Mouse (Mus musculus): ENCODE data around the gene Serpina5.

Gene Serpina5

DNA sequence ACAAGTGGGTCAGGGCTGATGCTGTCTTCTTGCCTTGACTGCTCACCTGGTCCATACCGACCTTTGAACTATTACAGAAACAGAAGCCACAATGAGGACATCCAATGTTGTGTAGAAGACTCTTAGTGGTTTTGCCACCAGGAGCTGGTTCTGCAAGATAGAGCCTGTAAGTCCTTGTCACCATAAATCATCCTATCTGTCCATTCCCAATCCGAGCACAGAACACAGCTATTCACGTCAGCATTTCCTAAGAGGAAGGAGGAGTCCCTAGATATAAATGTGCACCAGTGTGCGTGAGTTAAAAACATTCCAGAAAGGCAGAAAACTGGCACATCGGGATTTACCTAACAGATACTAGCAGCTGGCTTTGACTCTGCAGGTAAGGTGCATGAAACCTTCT is 26.8 kb downstream of the Serpina5 start, which contains the start of gene Serpina3b:
TSS of gene Serpina3b (plus strand) at position 301 of the 400 bp plus-strand sequence.
- DNase-seq (ENCODE audit: low spot score) = no peak

DNA sequence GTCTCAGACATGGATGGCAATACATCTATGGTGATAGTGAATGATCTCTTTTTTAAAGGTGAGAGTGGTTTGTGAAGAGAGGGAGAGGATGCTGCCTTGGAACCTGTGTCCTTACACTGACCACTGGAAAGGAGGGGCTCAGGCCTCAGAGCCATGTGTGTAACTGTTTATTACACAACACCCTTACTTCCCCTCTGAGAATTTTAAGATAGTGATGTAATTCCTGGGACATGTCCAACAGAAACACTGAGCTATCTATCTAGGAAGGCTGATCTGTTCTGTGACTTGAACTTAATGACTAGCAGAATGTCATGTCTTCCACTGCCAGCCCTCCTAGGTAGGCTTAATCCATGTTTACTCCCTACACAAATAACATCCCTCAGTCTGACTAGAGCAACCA is 30.1 kb downstream of the Serpina5 start:
- no peak for DNase-seq (ENCODE audit: low spot score)

DNA sequence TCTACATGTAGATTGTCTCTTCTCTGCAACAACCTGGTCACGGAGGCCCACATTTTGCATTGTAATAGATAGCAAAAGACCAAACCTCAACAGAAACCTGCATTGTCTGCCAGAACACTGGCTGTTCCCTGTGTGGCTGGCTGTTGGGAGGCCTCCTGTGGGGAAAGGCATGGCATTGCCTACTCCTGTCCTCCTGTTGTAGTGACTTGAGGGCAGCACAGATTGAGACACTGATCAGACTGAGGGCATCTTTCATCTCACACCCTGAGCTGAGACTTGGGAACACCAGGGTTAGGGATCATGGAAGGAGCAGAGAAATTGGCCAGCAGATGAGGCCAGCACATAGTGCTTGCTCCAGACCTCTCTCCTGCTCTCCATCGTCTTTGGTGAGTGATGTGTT is 37.3 kb downstream of the Serpina5 start:
- DNase-seq (ENCODE audit: low spot score) = no peak

DNA sequence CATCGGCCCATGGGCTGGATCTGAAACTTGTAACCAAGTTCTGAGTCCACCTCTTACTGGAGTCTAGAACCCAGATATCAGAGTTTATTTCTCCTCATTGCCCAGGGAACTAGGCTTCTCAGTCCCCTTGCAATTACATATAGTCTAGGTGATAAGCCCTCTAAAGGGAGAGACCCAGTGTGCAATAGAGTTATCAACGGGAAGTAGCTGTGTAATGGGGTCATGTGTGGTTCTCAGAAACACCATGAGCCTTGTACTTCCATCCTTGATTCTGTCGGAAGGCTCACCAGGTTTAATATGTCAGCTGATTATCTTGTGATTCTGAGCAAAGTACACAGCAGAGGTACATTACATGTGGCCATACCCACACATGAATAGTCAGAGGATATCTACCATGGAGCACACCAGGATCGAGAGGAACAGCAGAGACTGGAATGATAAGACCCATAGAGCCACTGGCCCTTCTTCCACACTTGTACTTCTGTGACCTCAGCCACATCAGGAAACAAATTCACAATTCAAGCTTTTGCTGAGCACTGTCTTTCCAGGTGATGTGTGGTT is 39.7 kb downstream of the Serpina5 start:
- DNase-seq (ENCODE audit: low spot score) = no peak

DNA sequence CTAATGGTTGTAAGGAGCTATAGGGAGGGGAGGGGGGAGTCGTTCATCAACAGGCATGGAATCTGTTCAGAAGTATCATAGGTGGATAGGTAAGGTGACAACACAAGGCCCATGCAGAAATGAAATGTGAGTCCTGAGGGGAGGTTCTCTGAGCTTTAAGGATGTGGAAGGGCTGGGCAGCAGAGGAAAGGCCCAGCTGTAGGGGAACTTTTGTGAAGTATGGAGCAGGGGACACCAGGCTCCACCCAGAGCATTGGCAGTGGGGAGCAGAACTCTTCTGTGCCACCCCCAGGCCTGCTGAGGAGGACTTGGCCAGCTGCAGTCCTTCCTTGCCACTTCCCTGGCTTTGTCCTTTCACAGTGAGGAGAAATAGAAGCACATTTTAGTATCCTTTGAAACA is 40.6 kb downstream of the Serpina5 start:
- DNase-seq (ENCODE audit: low spot score) = no peak

DNA sequence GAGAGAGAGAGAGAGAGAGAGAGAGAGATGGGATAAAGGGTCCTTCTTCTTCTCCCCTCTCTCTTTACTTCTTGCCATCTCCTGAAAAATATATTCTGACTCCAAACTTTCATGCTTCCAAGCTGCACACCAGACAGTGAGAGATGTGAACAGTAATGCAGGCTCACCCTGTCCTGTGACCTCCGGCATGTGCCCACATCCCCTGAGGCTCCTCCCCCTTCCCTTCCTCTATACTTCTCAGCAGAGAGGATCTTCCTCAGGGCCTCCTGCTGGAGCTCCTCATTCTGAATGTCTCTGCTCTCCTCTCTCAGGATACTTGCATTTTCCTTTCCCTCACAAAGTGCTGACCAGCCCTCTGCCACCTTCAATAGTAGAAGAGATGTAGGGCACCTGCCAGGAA is 41.5 kb downstream of the Serpina5 start:
- no peak for DNase-seq (ENCODE audit: low spot score)

DNA sequence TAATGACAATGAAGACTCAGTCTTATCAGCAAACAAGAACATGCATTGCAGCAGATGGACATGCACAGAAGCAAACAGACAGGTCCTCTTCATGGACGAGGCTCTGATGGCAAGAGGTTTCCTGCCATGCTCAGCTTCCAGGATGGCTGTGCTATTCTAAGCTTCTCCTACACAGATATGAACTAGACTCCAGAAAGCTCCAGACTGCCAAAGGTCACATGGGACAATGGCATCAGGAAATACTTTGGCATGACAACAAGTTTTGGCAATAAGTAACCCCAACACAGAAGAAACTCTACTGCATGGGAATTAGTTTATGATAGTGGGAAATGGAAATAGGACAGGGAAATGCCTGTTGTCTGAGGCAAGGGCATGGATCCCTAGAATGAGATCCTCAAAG is 42.4 kb downstream of the Serpina5 start:
- no peak for DNase-seq (ENCODE audit: low spot score)

DNA sequence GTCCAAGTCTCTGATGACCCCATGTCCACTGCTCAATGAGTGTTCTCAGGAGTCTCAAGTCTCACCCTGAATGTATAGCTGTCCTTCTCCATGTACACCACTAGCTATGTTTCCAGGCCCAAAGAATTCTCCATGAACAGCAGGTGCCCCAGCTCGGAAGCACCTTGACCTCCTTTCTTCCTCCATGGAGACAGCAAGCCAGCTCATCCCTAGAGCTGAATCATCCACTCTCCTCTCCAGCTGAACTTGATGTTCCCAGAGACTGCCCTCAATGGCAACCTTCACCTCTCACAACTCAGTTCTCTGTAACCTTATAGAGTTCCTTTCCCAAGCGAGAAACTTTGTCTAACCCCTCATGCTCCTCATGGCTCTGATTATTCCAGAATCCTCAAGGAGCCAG is 44.7 kb downstream of the Serpina5 start:
- no peak for DNase-seq (ENCODE audit: low spot score)

DNA sequence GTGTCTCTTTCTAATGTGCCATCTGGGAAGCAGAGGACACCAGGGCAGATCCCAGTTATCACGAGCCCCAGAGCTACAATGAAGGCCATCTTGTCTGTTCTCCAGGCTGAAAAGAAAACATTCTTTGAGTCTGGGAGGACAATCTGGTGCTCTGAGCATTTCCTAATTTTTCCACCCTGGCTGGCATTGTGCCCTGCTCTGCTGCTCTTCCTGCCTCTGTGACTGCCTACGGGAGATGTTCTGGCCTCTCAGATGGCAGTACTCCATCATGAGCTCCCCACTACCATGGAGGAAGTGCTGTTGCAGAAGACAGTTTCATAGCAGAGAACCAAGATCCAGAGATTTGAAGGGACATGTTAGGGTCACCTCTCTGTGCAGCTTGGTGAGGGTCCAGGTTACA is 51.1 kb downstream of the Serpina5 start:
- no peak for DNase-seq (ENCODE audit: low spot score)

DNA sequence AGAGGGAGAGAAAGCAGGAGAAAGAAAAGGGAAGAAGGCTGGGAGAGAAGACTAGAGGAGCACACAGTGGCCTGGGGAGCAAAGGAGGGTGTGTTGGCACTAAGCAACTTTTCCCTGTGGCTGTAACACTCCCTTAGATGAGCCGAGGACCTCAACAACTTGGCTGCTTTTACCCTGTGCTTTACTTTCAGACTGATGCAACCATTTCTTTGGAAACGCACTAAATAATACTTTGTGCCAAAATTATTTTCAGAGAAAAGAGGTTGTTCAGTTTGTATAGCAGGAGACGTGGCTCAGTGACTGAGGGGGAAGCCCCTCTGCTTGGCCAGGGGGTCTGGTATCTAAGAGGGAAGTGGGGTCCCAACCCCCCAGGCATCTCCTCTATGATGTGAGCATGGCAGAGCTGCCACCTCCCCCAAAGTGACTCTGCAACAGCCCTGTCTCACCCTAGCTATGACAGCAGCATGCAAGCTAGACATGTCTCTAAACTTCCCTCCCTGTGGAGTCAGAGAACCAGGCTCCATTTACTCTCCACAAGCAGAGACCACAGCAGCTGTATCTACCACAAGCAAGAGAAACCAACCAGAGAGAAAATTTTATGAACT is 52.2 kb downstream of the Serpina5 start:
- no peak for DNase-seq (ENCODE audit: low spot score)

DNA sequence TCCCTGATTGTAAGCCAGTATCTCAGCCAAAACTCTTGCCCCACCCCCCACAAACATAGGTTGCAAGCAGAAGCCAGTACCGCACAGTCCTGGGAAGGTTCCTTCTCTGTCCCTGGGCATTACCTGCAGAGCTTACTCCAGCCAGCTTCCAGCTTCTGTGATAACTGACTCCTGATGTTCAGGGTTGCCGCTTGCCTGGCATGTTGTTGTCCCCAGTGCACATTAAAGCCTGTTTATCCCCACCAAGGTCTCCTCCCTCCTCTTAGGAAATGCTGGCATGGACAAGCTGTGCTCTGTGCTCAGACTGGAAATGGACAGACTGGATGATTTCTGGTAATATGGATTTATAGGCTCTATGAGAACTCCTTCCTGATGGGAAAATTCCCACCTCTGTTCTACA is 52.7 kb downstream of the Serpina5 start, which contains the start of gene Serpina3c:
TSS of gene Serpina3c (minus strand) at position 215 of the 400 bp plus-strand sequence.
- no peak for DNase-seq (ENCODE audit: low spot score)

Measured in embryo, embryonic 10.5 days (tissue).